8 mouse cellular contexts compared by ENCODE assay signal in the genomic region with DNA sequence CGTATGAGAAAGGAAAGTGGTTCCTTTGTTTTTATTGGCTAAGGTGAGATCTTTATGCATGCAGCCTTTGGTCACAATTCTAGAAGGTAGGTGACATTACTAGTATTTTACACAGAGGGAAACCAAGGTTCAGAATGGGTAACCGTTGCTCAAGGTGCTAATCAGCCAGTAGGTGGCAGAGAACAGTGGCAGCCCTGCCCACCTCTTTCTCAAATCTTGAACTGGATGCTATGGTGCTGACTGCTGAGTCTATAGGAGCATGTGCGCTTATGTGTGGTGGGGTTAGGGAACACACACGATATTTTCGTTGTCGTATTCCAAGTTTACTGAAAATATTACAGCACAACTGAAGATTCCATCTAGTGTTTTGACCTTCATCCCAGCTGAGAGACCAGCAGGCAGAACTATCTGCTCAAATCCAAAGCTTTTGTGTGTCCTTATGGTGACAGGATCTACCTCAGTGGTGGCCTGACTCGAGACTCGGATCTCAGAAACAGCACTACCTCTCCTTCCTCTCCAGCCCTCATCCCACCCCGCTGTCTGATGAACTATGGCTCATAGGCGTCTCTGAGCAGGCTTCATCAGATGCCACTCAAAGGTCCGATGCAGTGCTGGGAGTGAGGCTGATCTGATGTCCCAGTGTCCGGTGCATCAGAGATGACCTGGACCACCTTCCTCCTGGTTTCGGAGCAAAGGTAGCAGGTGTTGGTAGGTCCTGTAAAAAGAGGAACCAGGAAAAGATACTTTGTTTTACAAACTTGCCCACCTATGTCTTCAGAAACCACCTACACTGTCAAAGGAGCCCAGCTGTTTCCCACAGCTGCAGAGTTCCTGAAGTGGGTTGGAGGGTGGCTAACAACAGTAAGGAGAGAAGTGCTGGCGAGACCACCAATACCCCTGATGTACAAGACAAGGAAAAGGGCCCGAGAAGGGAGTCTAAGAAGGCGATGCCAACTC. TPM values are rescaled to one million over a fixed set of nuclear protein-coding genes. Genes with fewer than 3 reads are reported as not detected.
A peak's percentile ranks its signal among the peaks of the same experiment; 100 is the strongest.
DNase-seq lines count a peak whose midpoint lies in the region; ATAC-seq and TF ChIP-seq lines count a peak whose summit lies in the region.

No protein-coding gene starts in this region.

- no peaks in the 10 kb centered on the region for H3K9me3 ChIP-seq in embryonic facial prominence, embryonic 10.5 days
- no peaks in the 10 kb centered on the region for H3K9me3 ChIP-seq in intestine, embryonic 14.5 days (ENCODE audit: control insufficient read depth, low read length)
- no peaks in the 10 kb centered on the region for H3K9me3 ChIP-seq in midbrain, embryonic 16.5 days (replicated peaks; ENCODE audit: control insufficient read depth, low read length, poor library complexity, severe bottlenecking)

- peak; percentile 77 for TF ChIP-seq CTCF in layer of hippocampus, adult 2 months (conservative IDR thresholded peaks at IDR 0.05)

- H3K9ac ChIP-seq in intestine, embryonic 14.5 days (ENCODE audit: low read length), result peak overlapping the region; percentile 6; the same call in 1 of the 2 replicates
- peak overlapping the region; percentile 75; the same call in 1 of the 2 replicates for H3K9ac ChIP-seq in midbrain, embryonic 16.5 days (ENCODE audit: low read depth, low read length)

- 74% methylated on average over 16 of the region's 16 CpGs for WGBS in embryonic facial prominence, embryonic 10.5 days
- 71% methylated on average over 16 of the region's 16 CpGs for WGBS in intestine, embryonic 14.5 days
- WGBS in midbrain, embryonic 16.5 days, result 72% methylated on average over 16 of the region's 16 CpGs

- H3K4me2 ChIP-seq in intestine, embryonic 14.5 days (ENCODE audit: low read length), result peak overlapping the region; percentile 69
- peak overlapping the region; percentile 91 for H3K4me2 ChIP-seq in midbrain, embryonic 16.5 days (ENCODE audit: low read length)

- peaks cover 11% of the 10 kb centered on the region; the same call in 1 of the 2 replicates for H3K27me3 ChIP-seq in embryonic facial prominence, embryonic 10.5 days (replicated peaks; ENCODE audit: low read depth, poor library complexity, severe bottlenecking)
- no peaks in the 10 kb centered on the region for H3K27me3 ChIP-seq in intestine, embryonic 14.5 days (replicated peaks; ENCODE audit: control insufficient read depth, insufficient read depth, low read length)
- no peaks in the 10 kb centered on the region for H3K27me3 ChIP-seq in midbrain, embryonic 16.5 days (ENCODE audit: control insufficient read depth, insufficient read depth, low read depth, low read length)

- H3K27ac ChIP-seq in layer of hippocampus, adult 2 months, result peak overlapping the region; percentile 99
- peak overlapping the region; percentile 94 for H3K27ac ChIP-seq in embryonic facial prominence, embryonic 10.5 days (replicated peaks)
- peak overlapping the region; percentile 97 for H3K27ac ChIP-seq in intestine, embryonic 14.5 days (ENCODE audit: low read depth)
- peak overlapping the region; percentile 95 for H3K27ac ChIP-seq in midbrain, embryonic 16.5 days (ENCODE audit: low read length)

- ATAC-seq in intestine, embryonic 14.5 days (replicated peaks; ENCODE audit: low FRiP score, low TSS enrichment, low read depth), result no peak
- no peak for ATAC-seq in midbrain, embryonic 16.5 days

- DNase-seq in layer of hippocampus, adult 2 months (ENCODE audit: low spot score in 2 of 2), result no peak
- no peak for DNase-seq in layer of hippocampus, adult 18-20 months (ENCODE audit: low spot score in 2 of 2)
- DNase-seq in embryonic facial prominence, embryonic 10.5 days (ENCODE audit: low spot score), result no peak
- no peak for DNase-seq in intestine, embryonic 14.5 days (ENCODE audit: low spot score)
- no peak for DNase-seq in right cerebral cortex, adult 2 months (ENCODE audit: low spot score in 2 of 2)
- DNase-seq in urinary bladder, postnatal 14 days (ENCODE audit: low spot score), result no peak
- no peak for DNase-seq in embryo, embryonic 10.5 days (ENCODE audit: low spot score)

- H3K4me1 ChIP-seq in embryonic facial prominence, embryonic 10.5 days, result peaks cover 63% of the 10 kb centered on the region
- peaks cover 51% of the 10 kb centered on the region for H3K4me1 ChIP-seq in intestine, embryonic 14.5 days (replicated peaks; ENCODE audit: control insufficient read depth, insufficient read depth, low read length)
- peaks cover 32% of the 10 kb centered on the region for H3K4me1 ChIP-seq in midbrain, embryonic 16.5 days (ENCODE audit: control insufficient read depth, insufficient read depth, low read length)

- peak overlapping the region; percentile 48 for H3K4me3 ChIP-seq in layer of hippocampus, adult 2 months
- peak overlapping the region; percentile 58 for H3K4me3 ChIP-seq in embryonic facial prominence, embryonic 10.5 days
- H3K4me3 ChIP-seq in intestine, embryonic 14.5 days (ENCODE audit: low read depth, low read length), result peak overlapping the region; percentile 24; the same call in 1 of the 2 replicates
- peak overlapping the region; percentile 42 for H3K4me3 ChIP-seq in midbrain, embryonic 16.5 days (ENCODE audit: low read depth, low read length)

- no peaks in the 10 kb centered on the region for H3K36me3 ChIP-seq in embryonic facial prominence, embryonic 10.5 days (replicated peaks)
- no peaks in the 10 kb centered on the region for H3K36me3 ChIP-seq in intestine, embryonic 14.5 days (ENCODE audit: control insufficient read depth, insufficient read depth, low read length)
- no peaks in the 10 kb centered on the region for H3K36me3 ChIP-seq in midbrain, embryonic 16.5 days (ENCODE audit: control insufficient read depth, insufficient read depth, low read length)

RNA-seq across cellular contexts. Expression of gene Btg2, which starts 18.9 kb away (rescaled TPM):
- 10 to 100 TPM; 17.2 to 22.0 TPM for total RNA-seq in layer of hippocampus, adult 2 months (2021)
- 10 to 100 TPM; 16.6 to 24.9 TPM for total RNA-seq in layer of hippocampus, adult 18-20 months (2021)
- polyA plus RNA-seq in embryonic facial prominence, embryonic 10.5 days (2016; fragmentation: Nextera tagmentation; extraction: Ambion mirVana), result 32.5 and 40.4 TPM in 2 replicates
- 32.6 and 34.6 TPM in 2 replicates for polyA plus RNA-seq in intestine, embryonic 14.5 days (2014; fragmentation: Nextera tagmentation; extraction: Ambion mirVana)
- polyA plus RNA-seq in midbrain, embryonic 16.5 days (2015; fragmentation: Nextera tagmentation; extraction: Ambion mirVana), result 27.2 and 34.9 TPM in 2 replicates

RNA-seq across cellular contexts. Expression of gene Fmod, which starts 23.0 kb away (rescaled TPM):
- total RNA-seq in layer of hippocampus, adult 2 months (2021), result 1 to 10 TPM; 6.0 to 7.4 TPM
- total RNA-seq in layer of hippocampus, adult 18-20 months (2021), result 1 to 10 TPM; 3.9 to 5.2 TPM
- 2.0 and 2.2 TPM in 2 replicates for polyA plus RNA-seq in embryonic facial prominence, embryonic 10.5 days (2016; fragmentation: Nextera tagmentation; extraction: Ambion mirVana)
- polyA plus RNA-seq in intestine, embryonic 14.5 days (2014; fragmentation: Nextera tagmentation; extraction: Ambion mirVana), result 8.2 and 10.4 TPM in 2 replicates
- 9.8 and 15.2 TPM in 2 replicates for polyA plus RNA-seq in midbrain, embryonic 16.5 days (2015; fragmentation: Nextera tagmentation; extraction: Ambion mirVana)

RNA-seq across cellular contexts. Expression of gene Chit1, which starts 51.0 kb away (rescaled TPM):
- under 1 TPM in 1 of 2 experiments, not detected in 1; 0.20 TPM for total RNA-seq in layer of hippocampus, adult 2 months (2021)
- under 1 TPM in 1 of 2 experiments, not detected in 1; 0.17 TPM for total RNA-seq in layer of hippocampus, adult 18-20 months (2021)
- polyA plus RNA-seq in embryonic facial prominence, embryonic 10.5 days (2016; fragmentation: Nextera tagmentation; extraction: Ambion mirVana), result 0.09 TPM in 1 of 2 replicates, not detected in the other
- polyA plus RNA-seq in intestine, embryonic 14.5 days (2014; fragmentation: Nextera tagmentation; extraction: Ambion mirVana), result not detected in 2 replicates
- 0.21 TPM in 1 of 2 replicates, not detected in the other for polyA plus RNA-seq in midbrain, embryonic 16.5 days (2015; fragmentation: Nextera tagmentation; extraction: Ambion mirVana)
